Mouse (Mus musculus): ENCODE data around the gene Tent2. TPM values are rescaled to one million over a fixed set of nuclear protein-coding genes. Genes with fewer than 3 reads are reported as not detected.
"Not testable (repeated sequence)": the region's sequence is repeated elsewhere in the genome, so short reads cannot be mapped to it uniquely, and the experiment has no call there.

The Tent2 gene
- polyA plus RNA-seq, 1 experiment from 2014 or later = 59.3 TPM

GRCm38 (mm10) chr13:93211741-93212140 is 19.6 kb upstream of the Tent2 start:
- 50% methylated on average over 1 of the region's 1 CpGs for WGBS (ENCODE audit: insufficient replicate concordance)

GRCm38 (mm10) chr13:93192646-93193026 is 451 bp upstream of the Tent2 start:
- Histone ChIP-seq H3K27me3 (ENCODE audit: control insufficient read depth, insufficient read depth, low read length) (no peaks in the 10 kb centered on the region), H3K4me1 (ENCODE audit: control insufficient read depth, insufficient read depth, low read length) (peaks cover 5% of the 10 kb centered on the region), H3K36me3 (ENCODE audit: control insufficient read depth, insufficient read depth, low read length) (no peaks in the 10 kb centered on the region), H3K9me3 (replicated peaks; ENCODE audit: control insufficient read depth, low read length) (no peaks in the 10 kb centered on the region), H3K4me3 (ENCODE audit: low read depth, low read length) (peak overlapping the region; percentile 98), H3K9ac (ENCODE audit: low read depth, low read length) (peak overlapping the region; percentile 99), H3K27ac (ENCODE audit: low read depth, low read length) (peak overlapping the region; percentile 97), H3K4me2 (peak overlapping the region; percentile 87)
- 71% methylated on average over 5 of the region's 5 CpGs for WGBS (ENCODE audit: insufficient replicate concordance)
- ATAC-seq (replicated peaks; ENCODE audit: insufficient number of reproducible peaks, low FRiP score, low TSS enrichment) = 0 out of 2 replicates have a peak, but pooled peaks have one; percentile 10

More at GRCm38 (mm10) chr13:93211741-93212140, 19.6 kb upstream of the Tent2 start:
- Histone ChIP-seq H3K4me1 (ENCODE audit: control insufficient read depth, insufficient read depth, low read length) (no peaks in the 10 kb centered on the region), H3K9ac (ENCODE audit: low read depth, low read length) (no peak overlapping the region), H3K4me2 (no peak overlapping the region), H3K27ac (ENCODE audit: low read depth, low read length) (no peak overlapping the region), H3K4me3 (ENCODE audit: low read depth, low read length) (no peak overlapping the region), H3K36me3 (ENCODE audit: control insufficient read depth, insufficient read depth, low read length) (no peaks in the 10 kb centered on the region), H3K9me3 (replicated peaks; ENCODE audit: control insufficient read depth, low read length) (no peaks in the 10 kb centered on the region), H3K27me3 (ENCODE audit: control insufficient read depth, insufficient read depth, low read length) (no peaks in the 10 kb centered on the region)
- ATAC-seq (replicated peaks; ENCODE audit: insufficient number of reproducible peaks, low FRiP score, low TSS enrichment) = no peak

GRCm38 (mm10) chr13:93189416-93189815 is 2.8 kb downstream of the Tent2 start:
- H3K4me2 ChIP-seq = peak overlapping the region; percentile 47
- H3K27me3 ChIP-seq (ENCODE audit: control insufficient read depth, insufficient read depth, low read length) = no peaks in the 10 kb centered on the region
- H3K4me1 ChIP-seq (ENCODE audit: control insufficient read depth, insufficient read depth, low read length) = peaks cover 5% of the 10 kb centered on the region
- no peak overlapping the region for H3K27ac ChIP-seq (ENCODE audit: low read depth, low read length)
- H3K9me3 ChIP-seq (replicated peaks; ENCODE audit: control insufficient read depth, low read length) = no peaks in the 10 kb centered on the region
- no peak overlapping the region for H3K9ac ChIP-seq (ENCODE audit: low read depth, low read length)
- ATAC-seq (replicated peaks; ENCODE audit: insufficient number of reproducible peaks, low FRiP score, low TSS enrichment) = no peak
- no peaks in the 10 kb centered on the region for H3K36me3 ChIP-seq (ENCODE audit: control insufficient read depth, insufficient read depth, low read length)
- 47% methylated on average over 2 of the region's 2 CpGs for WGBS (ENCODE audit: insufficient replicate concordance)
- H3K4me3 ChIP-seq (ENCODE audit: low read depth, low read length) = no peak overlapping the region

GRCm38 (mm10) chr13:93188738-93189137 is 3.4 kb downstream of the Tent2 start:
- 80% methylated on average over 3 of the region's 3 CpGs for WGBS (ENCODE audit: insufficient replicate concordance)
- Histone ChIP-seq H3K4me3 (ENCODE audit: low read depth, low read length) (no peak overlapping the region), H3K27ac (ENCODE audit: low read depth, low read length) (no peak overlapping the region), H3K4me2 (no peak overlapping the region), H3K36me3 (ENCODE audit: control insufficient read depth, insufficient read depth, low read length) (no peaks in the 10 kb centered on the region), H3K9me3 (replicated peaks; ENCODE audit: control insufficient read depth, low read length) (no peaks in the 10 kb centered on the region), H3K4me1 (ENCODE audit: control insufficient read depth, insufficient read depth, low read length) (peaks cover 5% of the 10 kb centered on the region), H3K27me3 (ENCODE audit: control insufficient read depth, insufficient read depth, low read length) (no peaks in the 10 kb centered on the region), H3K9ac (ENCODE audit: low read depth, low read length) (no peak overlapping the region)
- ATAC-seq (replicated peaks; ENCODE audit: insufficient number of reproducible peaks, low FRiP score, low TSS enrichment) = no peak

GRCm38 (mm10) chr13:93187792-93188191 is 4.4 kb downstream of the Tent2 start:
- H3K36me3 ChIP-seq (ENCODE audit: control insufficient read depth, insufficient read depth, low read length); ATAC-seq (replicated peaks; ENCODE audit: insufficient number of reproducible peaks, low FRiP score, low TSS enrichment); H3K27me3 ChIP-seq (ENCODE audit: control insufficient read depth, insufficient read depth, low read length); H3K4me3 ChIP-seq (ENCODE audit: low read depth, low read length); H3K4me2 ChIP-seq; H3K9me3 ChIP-seq (replicated peaks; ENCODE audit: control insufficient read depth, low read length); H3K27ac ChIP-seq (ENCODE audit: low read depth, low read length); H3K4me1 ChIP-seq (ENCODE audit: control insufficient read depth, insufficient read depth, low read length); H3K9ac ChIP-seq (ENCODE audit: low read depth, low read length): not testable (repeated sequence)
- 97% methylated on average over 5 of the region's 5 CpGs for WGBS (ENCODE audit: insufficient replicate concordance)

GRCm38 (mm10) chr13:93180351-93180750 is 11.8 kb downstream of the Tent2 start:
- Histone ChIP-seq H3K4me1 (ENCODE audit: control insufficient read depth, insufficient read depth, low read length) (no peaks in the 10 kb centered on the region), H3K9ac (ENCODE audit: low read depth, low read length) (no peak overlapping the region), H3K4me2 (no peak overlapping the region), H3K4me3 (ENCODE audit: low read depth, low read length) (no peak overlapping the region), H3K9me3 (replicated peaks; ENCODE audit: control insufficient read depth, low read length) (no peaks in the 10 kb centered on the region), H3K36me3 (ENCODE audit: control insufficient read depth, insufficient read depth, low read length) (no peaks in the 10 kb centered on the region), H3K27ac (ENCODE audit: low read depth, low read length) (no peak overlapping the region), H3K27me3 (ENCODE audit: control insufficient read depth, insufficient read depth, low read length) (no peaks in the 10 kb centered on the region)
- no peak for ATAC-seq (replicated peaks; ENCODE audit: insufficient number of reproducible peaks, low FRiP score, low TSS enrichment)
- WGBS (ENCODE audit: insufficient replicate concordance) = 89% methylated on average over 1 of the region's 1 CpGs

- H3K9ac ChIP-seq (ENCODE audit: low read depth, low read length) = no peak overlapping the region
- H3K36me3 ChIP-seq (ENCODE audit: control insufficient read depth, insufficient read depth, low read length) = no peaks in the 10 kb centered on the region
- no peak overlapping the region for H3K4me3 ChIP-seq (ENCODE audit: low read depth, low read length)
- H3K4me2 ChIP-seq = no peak overlapping the region
- no peaks in the 10 kb centered on the region for H3K27me3 ChIP-seq (ENCODE audit: control insufficient read depth, insufficient read depth, low read length)
- H3K27ac ChIP-seq (ENCODE audit: low read depth, low read length) = no peak overlapping the region
- ATAC-seq (replicated peaks; ENCODE audit: insufficient number of reproducible peaks, low FRiP score, low TSS enrichment) = no peak
- 93% methylated on average over 2 of the region's 2 CpGs for WGBS (ENCODE audit: insufficient replicate concordance)
- H3K4me1 ChIP-seq (ENCODE audit: control insufficient read depth, insufficient read depth, low read length) = no peaks in the 10 kb centered on the region
- H3K9me3 ChIP-seq (replicated peaks; ENCODE audit: control insufficient read depth, low read length) = no peaks in the 10 kb centered on the region
These were observed 12.7 kb downstream of the Tent2 start for GRCm38 (mm10) chr13:93179522-93179921.

- peaks cover 9% of the 10 kb centered on the region for H3K36me3 ChIP-seq (ENCODE audit: control insufficient read depth, insufficient read depth, low read length)
- H3K9me3 ChIP-seq (replicated peaks; ENCODE audit: control insufficient read depth, low read length) = no peaks in the 10 kb centered on the region
- H3K4me3 ChIP-seq (ENCODE audit: low read depth, low read length) = no peak overlapping the region
- no peak overlapping the region for H3K27ac ChIP-seq (ENCODE audit: low read depth, low read length)
- no peaks in the 10 kb centered on the region for H3K27me3 ChIP-seq (ENCODE audit: control insufficient read depth, insufficient read depth, low read length)
- no peak overlapping the region for H3K4me2 ChIP-seq
- H3K4me1 ChIP-seq (ENCODE audit: control insufficient read depth, insufficient read depth, low read length) = no peaks in the 10 kb centered on the region
- H3K9ac ChIP-seq (ENCODE audit: low read depth, low read length) = no peak overlapping the region
- no peak for ATAC-seq (replicated peaks; ENCODE audit: insufficient number of reproducible peaks, low FRiP score, low TSS enrichment)
These were observed 14.6 kb downstream of the Tent2 start for GRCm38 (mm10) chr13:93177571-93177970.

GRCm38 (mm10) chr13:93163303-93163702 is 28.9 kb downstream of the Tent2 start:
- Histone ChIP-seq H3K36me3 (ENCODE audit: control insufficient read depth, insufficient read depth, low read length) (peaks cover 15% of the 10 kb centered on the region), H3K27me3 (ENCODE audit: control insufficient read depth, insufficient read depth, low read length) (no peaks in the 10 kb centered on the region)
- WGBS (ENCODE audit: insufficient replicate concordance) = 92% methylated on average over 4 of the region's 4 CpGs

More at GRCm38 (mm10) chr13:93163303-93163702, 28.9 kb downstream of the Tent2 start:
- no peak overlapping the region for H3K4me3 ChIP-seq (ENCODE audit: low read depth, low read length)
- no peak for ATAC-seq (replicated peaks; ENCODE audit: insufficient number of reproducible peaks, low FRiP score, low TSS enrichment)
- no peak overlapping the region for H3K9ac ChIP-seq (ENCODE audit: low read depth, low read length)
- no peaks in the 10 kb centered on the region for H3K4me1 ChIP-seq (ENCODE audit: control insufficient read depth, insufficient read depth, low read length)
- H3K27ac ChIP-seq (ENCODE audit: low read depth, low read length) = no peak overlapping the region
- no peak overlapping the region for H3K4me2 ChIP-seq
- H3K9me3 ChIP-seq (replicated peaks; ENCODE audit: control insufficient read depth, low read length) = no peaks in the 10 kb centered on the region
